Mouse (Mus musculus): ENCODE measurements around the gene Ccnq.
"Not testable (repeated sequence)": the region's sequence is repeated elsewhere in the genome, so short reads cannot be mapped to it uniquely, and the experiment has no call there.

Gene Ccnq

GRCm38 (mm10) chr11:78761086-78761485 is 9.6 kb upstream of the Ccnq start:
- DNase-seq: no peak

GRCm38 (mm10) chr11:78755299-78755698 is 3.8 kb upstream of the Ccnq start:
- DNase-seq: no peak

DNA sequence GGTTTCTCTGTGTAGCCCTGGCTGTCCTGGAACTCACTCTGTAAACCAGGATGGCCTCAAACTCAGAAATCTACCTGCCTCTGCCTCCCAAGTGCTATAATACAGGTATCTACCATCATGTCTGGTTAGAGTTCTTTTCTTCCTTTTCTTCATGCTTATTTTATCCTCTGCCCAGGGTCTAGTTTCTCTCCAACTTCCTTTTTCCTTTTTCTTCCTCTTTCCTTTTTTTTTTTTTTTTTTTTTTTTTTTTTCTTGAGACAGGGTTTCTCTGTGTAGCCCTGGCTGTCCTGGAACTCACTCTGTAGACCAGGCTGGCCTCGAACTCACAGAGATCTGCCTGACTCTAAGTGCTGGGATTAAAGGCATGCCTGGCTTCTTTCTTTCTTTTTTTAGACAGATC is 2.6 kb upstream of the Ccnq start:
- not testable (repeated sequence) for DNase-seq

- no peak for DNase-seq
Measured at GRCm38 (mm10) chr11:78753183-78753582, 1.7 kb upstream of the Ccnq start.

- no peak for DNase-seq
Measured at GRCm38 (mm10) chr11:78751843-78752203, 294 bp upstream of the Ccnq start.

DNA sequence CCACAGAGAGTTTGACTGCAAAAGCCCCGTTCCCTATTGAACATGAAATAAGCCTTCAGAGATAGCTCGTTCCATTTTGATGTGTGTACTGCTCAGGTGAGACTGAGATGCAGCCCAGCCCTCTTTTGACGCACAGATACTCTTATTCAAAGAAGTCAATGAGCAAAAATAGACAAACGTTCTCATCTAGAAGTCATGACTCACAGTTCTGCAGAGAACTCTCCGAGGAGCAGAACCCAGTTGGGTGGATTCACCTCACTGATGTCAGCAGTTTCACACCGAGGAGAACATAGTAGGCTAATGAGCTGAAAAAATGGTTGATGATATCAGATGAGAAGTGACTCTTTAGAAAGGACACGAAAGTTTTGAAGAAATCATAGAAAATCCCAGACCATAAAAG is 5.3 kb downstream of the Ccnq start:
- no peak for DNase-seq

DNA sequence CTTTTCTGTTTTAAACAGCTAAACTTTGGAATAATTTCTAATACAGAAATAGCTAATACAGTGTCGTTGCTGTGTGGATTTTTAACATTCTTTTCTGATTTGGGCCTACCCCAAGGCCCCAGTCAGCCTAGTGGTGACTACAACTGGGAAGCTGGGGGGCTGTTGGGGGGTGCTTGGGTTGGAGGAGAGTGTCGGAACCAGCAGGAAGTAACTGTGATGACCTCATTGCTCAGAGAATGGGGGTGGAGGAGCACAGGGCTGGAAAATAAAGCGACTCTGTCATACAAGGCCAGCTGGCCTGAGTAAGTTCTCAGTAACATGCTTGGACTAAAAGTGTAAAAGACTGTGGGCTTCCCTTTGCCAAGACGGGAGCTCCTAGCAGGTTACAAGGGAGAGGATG is 6.1 kb downstream of the Ccnq start:
- peak; percentile 92 for DNase-seq

DNA sequence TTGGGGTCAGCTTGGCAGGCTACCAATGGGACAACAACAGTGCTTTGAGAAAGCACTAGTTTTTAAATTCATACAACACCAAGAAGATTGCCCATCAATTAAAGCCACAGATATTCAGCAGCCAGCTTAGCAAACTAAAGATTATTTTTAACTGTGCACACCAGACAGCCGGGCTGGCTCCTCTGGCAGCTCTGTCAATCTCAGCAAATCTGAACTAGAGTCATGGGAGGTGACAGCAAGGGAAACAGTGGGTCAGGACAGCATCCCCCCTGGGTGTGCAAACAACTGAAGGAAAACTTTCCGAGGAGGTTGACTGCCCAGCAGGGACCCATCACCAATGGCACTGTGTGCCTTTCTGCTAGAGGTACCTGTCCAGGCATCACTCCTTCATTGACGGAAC is 9.1 kb downstream of the Ccnq start:
- DNase-seq: no peak

DNA sequence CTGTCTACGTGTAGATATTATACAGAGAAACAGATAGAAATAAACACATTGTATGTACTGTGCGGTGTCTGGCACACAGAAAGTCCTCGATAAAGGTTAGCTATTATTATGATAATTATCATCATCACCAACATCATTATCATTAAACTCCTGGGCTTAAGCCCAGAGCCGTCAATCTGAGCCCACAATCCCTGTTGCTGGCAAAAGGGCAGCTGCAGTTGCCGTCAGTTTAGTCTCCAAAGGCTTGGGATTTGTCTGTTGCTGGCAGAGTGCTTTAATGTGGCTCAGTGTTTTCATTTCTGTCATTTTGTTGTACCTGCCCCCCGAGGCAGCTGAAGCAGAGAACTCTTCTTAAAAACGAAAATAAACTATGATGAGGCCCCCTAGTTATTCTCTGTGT is 9.6 kb downstream of the Ccnq start:
- DNase-seq: no peak

GRCm38 (mm10) chr11:78739361-78739760 is 12.2 kb downstream of the Ccnq start:
- DNase-seq: no peak

DNA sequence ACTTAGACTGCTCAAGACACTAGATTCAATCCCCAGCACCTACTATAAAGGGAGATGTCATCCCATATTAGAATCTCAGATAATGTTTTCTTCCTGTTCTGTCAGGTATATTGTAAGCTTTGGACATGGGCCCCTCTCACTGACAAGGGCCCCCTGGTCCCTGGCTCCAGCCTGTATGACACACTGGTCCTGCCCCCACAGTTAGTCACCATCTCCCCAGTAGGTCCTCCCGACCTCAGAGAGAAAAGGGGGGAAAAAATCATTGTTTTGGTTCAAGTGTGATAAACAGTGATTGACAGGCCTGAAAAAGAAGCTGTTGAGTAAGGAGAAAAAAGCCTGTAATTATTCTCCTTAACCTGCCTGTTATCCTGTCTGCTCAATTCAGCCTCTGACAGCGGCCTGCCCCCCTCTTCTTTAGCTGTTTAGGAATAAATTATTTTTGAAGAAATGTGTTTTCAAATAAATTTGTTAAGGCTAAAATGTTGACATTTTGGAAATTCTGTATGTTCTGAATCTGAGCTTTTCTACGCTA is 14.6 kb downstream of the Ccnq start:
- no peak for DNase-seq

GRCm38 (mm10) chr11:78735168-78735567 is 16.4 kb downstream of the Ccnq start:
- no peak for DNase-seq

DNA sequence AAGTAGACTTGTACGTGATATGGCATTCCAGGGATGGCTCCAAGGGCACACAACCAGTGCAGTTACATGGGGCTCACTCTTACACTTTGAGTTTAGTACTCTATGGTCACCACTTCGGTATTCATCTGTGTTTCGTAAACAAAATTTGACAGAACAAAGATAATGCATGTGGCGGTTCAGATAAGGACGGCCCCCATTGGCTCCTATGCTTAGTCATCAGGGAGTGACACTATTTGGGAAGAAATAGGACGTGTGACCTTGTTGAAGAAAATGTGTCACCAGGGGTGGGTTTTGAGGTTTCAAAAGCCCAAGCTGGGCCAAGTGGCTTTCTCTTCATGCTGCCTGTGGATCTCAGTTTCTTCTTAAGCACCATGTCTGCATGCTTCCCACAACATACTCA is 18.9 kb downstream of the Ccnq start:
- DNase-seq: no peak

GRCm38 (mm10) chr11:78730902-78731301 is 20.6 kb downstream of the Ccnq start:
- no peak for DNase-seq

- DNase-seq: no peak
Measured at GRCm38 (mm10) chr11:78728041-78728440, 23.5 kb downstream of the Ccnq start.

- no peak for DNase-seq
Measured at GRCm38 (mm10) chr11:78726366-78726765, 25.2 kb downstream of the Ccnq start.

DNA sequence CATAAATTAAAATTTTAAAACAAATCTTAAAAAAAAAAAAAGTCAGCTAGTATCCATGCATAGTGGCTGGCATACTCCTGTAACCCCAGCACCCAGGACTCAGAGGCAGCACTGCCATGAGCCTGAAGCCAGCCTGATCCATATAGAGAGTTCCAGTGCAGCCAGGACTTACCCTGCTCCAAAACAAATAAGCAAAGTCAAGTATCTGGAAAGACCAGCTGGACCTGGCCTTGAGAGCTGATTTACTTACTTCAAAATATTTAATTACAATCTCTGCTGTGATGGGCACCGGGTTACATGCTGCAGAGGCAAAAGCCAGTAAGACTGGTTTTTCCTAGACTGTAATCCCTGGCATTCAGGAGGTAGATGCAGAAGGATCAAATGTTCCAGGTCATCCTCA is 26.7 kb downstream of the Ccnq start:
- no peak for DNase-seq

DNA sequence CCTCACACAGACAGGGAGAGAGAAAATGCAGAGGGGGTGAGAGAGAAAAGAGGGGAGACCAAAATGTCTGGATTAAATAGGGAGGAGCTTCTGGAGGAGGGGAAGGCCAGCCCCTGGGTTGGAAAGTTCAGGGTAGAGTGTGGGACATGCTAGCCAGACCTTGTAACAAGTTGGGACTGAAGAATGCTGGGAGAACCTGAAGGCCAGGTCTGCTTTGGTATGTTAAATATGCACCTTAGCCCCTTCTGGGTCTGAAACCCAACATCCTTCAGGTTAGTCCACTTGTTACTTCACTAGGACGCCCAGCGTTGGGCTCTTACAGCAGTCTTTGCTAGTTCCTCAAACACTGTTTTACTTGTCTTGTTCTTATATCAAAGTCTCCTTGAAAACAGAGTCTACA is 30.1 kb downstream of the Ccnq start:
- no peak for DNase-seq

DNA sequence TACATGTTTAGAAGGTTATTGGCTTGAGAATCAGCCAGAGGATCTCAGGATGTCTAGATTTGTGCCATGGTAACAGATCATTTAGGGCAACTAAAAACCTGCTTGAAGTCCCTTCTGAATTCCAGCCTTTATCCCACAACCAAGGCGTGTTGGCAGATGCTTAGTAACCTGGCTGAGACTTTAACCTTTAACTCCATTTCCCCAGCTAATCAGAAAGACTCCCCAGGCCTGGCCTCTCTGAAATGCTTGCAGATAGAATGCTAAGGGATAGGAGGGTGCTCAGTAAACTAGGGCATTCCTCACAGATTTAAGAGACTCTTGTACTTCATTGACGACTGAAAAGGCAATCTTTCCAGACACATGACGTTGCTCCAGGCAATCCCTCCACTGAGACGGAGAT is 33.9 kb downstream of the Ccnq start:
- DNase-seq: no peak

DNA sequence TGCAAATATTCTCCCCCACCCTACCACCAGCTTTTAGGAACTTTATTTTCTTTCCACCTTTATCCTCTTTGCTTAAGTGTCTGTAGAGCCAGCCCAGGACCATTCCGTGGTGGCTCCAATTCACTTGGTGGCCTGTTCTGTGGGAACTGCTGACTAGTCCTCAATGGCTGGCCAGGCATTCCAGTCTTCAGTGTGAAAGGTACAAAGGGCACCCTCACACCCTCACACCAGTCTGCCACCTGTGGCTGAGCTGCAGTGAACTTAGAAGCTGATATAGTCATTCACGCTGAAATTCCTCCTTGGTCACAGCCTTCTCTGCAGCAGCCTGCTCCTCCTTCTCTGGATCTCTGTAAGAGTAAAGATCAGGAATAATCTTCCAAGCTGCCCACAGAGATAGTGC is 42.9 kb downstream of the Ccnq start:
- peak; percentile 45 for DNase-seq

DNA sequence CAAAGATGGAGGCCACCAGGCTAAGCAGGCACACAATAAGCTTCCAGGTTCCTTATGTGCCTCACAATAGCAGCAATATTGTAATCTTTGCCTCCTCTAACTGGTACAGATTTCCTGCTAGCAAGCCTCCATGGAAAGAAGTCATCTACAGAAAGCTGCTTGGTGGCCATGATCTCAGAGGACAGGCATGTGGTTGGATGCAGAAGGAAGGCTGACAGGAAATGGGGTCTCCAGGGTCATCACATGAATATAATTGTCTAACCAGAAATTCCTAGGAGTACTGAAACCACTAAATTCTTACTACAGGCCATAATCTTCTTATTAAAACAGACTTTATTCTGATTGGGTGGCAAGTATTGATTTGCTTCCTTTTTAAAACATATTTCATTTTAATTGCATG is 45.5 kb downstream of the Ccnq start:
- DNase-seq: peak; percentile 70

- DNase-seq: peak; percentile 53
Measured at GRCm38 (mm10) chr11:78703085-78703484, 48.4 kb downstream of the Ccnq start.

DNA sequence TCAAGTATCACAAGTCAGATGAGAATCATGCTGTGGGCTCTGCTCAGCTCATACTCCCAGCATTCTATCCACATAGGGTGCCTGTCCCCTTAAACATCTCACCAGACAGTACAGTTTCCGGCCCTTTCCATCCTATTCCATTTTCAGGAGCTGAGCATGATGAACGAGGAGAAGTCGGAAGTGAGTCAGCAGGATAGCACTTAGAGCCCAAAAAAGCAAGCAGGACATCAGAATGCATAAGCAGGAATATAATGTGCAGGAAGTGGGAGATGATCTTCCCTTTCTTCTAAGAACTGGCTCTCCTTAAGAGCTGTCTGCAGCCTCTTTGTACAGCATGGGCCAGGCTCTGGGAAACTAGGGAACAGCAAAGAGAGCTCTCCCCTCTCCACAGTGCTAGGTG is 49.2 kb downstream of the Ccnq start:
- peak; percentile 83 for DNase-seq

Measured in heart, adult 11 months (tissue).